Mouse (Mus musculus) 3T3-L1 (cell line): ENCODE data around the gene Aldh3b3.
"Not testable (repeated sequence)": the region's sequence is repeated elsewhere in the genome, so short reads cannot be mapped to it uniquely, and the experiment has no call there.

Source experiments
- DNase-seq: peaks from one replicate; pipeline ENCODE4 v3.0.0-alpha.2; 2015; ENCODE audit warnings: low read depth, low spot score

Aldh3b3 gene

GRCm38 (mm10) chr19:3935896-3936850, 22.3 kb upstream of the Aldh3b3 start:
- DNase-seq: no peak

GRCm38 (mm10) chr19:3942315-3942714, 16.1 kb upstream of the Aldh3b3 start:
- DNase-seq: no peak

DNA sequence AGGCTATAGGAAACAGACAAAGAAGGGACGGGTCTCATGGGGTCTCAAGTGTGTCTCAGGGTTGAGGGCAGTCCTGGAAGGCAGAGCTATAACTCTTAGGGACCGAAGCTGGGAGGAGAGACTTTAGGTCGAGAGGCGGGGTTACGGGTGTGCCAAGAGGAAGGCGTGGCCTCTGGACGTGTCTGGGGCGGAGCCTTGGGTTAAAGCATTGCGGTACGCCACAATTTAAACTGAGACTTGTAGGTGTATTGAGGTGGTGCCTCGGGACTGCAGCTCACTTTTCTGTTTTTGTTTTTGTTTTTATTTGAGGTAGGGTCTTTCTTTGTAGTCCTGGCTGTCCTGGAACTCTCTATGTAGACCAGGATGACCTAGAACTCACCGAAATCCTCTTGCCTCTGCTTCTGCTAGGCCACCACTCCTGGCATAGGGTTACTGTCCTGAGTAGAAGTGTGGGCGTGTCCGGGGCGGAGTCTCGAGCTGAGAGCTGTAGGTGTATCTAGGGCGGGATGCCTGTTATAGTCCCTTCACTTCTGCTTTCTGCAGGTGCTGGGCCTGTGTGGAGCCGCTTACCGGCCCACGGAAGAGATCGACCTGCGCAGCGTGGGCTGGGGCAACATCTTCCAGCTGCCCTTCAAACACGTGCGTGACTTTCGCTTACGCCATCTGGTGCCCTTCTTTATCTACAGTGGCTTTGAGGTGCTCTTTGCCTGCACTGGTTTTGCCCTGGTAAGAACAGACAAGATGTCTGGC, 15.3 kb upstream of the Aldh3b3 start:
- DNase-seq: no peak

- DNase-seq: no peak
These were observed 12.4 kb upstream of the Aldh3b3 start for GRCm38 (mm10) chr19:3945872-3946564.

- peak; percentile 84 for DNase-seq
These were observed 11.7 kb upstream of the Aldh3b3 start for GRCm38 (mm10) chr19:3946715-3947114.

DNA sequence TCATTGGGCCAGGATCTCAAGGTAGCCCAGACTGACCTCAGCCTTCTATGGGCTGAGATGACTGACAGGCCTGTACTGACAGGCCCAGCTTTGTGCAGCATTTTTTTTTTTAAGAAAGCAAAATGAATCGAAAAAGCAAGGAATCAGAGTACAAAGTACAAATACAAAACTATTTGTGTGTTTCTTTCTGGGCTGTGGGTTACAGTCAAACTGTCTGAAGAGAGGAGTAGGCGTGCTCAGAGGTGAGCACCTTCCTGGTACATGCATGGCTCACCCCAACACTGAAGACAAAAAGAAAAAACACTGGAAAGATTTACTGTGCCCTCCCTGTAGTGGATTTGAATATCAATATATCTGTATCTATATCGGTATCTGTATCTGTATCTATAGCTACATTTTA, 10.6 kb upstream of the Aldh3b3 start:
- no peak for DNase-seq

GRCm38 (mm10) chr19:3948546-3948945, 9.9 kb upstream of the Aldh3b3 start:
- no peak for DNase-seq

- DNase-seq: no peak
These were observed 8.1 kb upstream of the Aldh3b3 start for GRCm38 (mm10) chr19:3950331-3950730.

- no peak for DNase-seq
These were observed 7.0 kb upstream of the Aldh3b3 start for GRCm38 (mm10) chr19:3951461-3951860.

DNA sequence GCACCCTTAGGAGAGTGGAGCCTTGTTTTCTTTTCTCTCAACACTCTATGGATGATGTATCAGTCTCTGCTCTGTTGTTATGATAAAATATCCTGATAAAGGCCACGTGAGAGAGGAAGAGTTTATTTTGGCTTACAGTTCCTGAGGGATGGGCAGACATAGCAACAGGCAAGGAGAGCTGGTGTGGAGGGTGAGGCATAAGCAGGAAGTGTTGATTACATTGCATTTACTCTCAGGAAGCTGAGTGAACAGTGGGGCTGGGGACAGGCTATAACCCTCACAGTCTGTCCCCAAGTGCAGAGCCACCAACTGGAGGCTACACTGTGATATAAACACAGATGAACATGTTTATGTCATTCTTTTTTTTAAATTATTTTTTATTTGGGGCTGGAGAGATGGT, 6.3 kb upstream of the Aldh3b3 start:
- DNase-seq: no peak

GRCm38 (mm10) chr19:3955033-3955432, 3.4 kb upstream of the Aldh3b3 start:
- no peak for DNase-seq

DNA sequence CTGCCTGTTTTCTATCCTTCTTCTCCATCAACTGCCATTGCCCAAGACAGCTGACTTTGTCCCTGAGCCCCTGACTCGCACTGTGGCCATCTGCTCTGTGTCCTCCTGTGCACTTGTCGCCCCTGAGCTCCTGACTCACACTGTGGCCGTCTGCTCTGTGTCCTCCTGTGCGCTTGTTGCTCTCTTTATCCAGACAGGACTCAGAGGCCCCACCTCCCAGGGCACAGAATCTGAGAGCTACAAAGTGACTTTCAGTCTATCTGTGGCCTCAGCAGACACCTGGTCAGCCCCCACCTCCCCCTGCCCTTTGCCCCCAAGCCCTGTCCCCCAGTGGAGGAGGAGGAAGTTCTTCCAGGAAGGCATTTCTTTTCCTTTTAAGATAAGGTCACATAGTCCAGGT, 2.6 kb upstream of the Aldh3b3 start:
- no peak for DNase-seq

- DNase-seq: not testable (repeated sequence)
These were observed 979 bp upstream of the Aldh3b3 start for GRCm38 (mm10) chr19:3957296-3958036.

GRCm38 (mm10) chr19:3959030-3959429, 585 bp downstream of the Aldh3b3 start:
- no peak for DNase-seq

DNA sequence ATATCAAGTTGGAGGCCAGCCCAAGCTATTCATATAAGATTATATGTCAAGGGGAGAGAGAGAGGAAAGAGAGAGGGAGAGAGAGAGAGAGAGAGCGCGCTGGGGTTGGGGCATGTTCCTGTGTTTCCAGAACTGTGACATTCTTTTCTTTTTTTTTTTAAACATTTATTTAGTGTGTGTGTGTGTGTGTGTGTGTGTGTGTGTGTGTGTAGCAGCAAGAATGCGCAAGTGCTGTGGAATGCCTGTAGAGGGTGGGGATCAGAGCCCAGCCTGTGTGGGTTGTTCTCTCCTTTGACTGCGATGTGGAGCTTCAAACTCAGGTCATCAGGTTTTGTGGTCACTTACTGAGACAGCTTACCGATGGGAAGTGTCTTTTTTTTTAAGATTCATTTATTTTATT, 1.8 kb downstream of the Aldh3b3 start:
- no peak for DNase-seq

DNA sequence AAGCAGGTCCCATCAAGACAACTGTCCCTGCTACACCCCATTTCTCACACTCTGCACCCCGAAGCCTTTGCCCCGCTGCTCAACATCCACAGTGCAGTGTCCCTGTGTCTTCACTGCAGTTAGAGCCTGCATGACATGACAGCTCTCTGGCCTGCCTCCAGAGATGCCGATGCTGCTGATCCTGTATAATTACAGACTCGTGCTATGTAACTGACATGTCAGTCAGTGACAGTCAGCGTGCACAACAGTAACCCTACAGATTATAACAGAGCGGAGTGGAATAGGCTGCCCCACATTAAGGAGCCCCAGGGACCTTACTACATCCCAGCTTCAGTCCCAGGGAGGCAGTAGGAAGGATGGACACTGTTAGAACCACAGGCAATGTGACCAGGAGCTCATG, 3.4 kb downstream of the Aldh3b3 start:
- not testable (repeated sequence) for DNase-seq

GRCm38 (mm10) chr19:3962469-3962868, 4.0 kb downstream of the Aldh3b3 start:
- peak; percentile 40 for DNase-seq

GRCm38 (mm10) chr19:3964030-3964429, 5.6 kb downstream of the Aldh3b3 start:
- no peak for DNase-seq

- DNase-seq: no peak
These were observed 8.1 kb downstream of the Aldh3b3 start for GRCm38 (mm10) chr19:3966330-3967075.

- DNase-seq: no peak
These were observed 8.8 kb downstream of the Aldh3b3 start for GRCm38 (mm10) chr19:3967258-3967657.

DNA sequence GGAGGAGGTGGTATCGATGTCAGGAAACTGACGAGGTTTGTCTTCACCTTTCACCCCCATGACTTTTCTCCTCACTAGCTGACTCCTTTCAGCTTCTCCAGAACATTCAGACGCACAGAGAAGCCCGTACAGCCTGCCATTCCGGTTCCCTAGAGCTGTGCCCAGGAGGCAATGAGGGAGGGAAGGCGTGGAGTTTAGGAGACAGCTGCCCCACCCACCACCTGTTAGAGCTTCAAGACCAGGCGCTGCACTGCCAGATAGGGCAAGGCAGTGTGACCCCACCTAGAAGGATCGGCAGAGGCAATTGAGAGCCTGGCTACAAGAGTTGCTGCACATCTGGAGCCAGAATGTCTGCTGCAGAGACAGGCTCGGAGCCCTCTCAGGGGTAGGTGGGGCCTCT, 13.8 kb downstream of the Aldh3b3 start, which contains the start of gene Aldh3b2:
TSS of gene Aldh3b2 (plus strand) at position 100 of the 400 bp plus-strand sequence.
- DNase-seq: no peak
